Mouse (Mus musculus): ENCODE measurements at regions not wholly inside any gene's neighbourhood (a gene's known extent, or its start where the extent isn't known, plus 50 kb on each side); places are given as distances from the start of the nearest gene placed in this dataset.
A peak's percentile ranks its signal among the peaks of the same experiment; 100 is the strongest.
"Not testable (repeated sequence)": the region's sequence is repeated elsewhere in the genome, so short reads cannot be mapped to it uniquely, and the experiment has no call there.

- DNase-seq: no peak
Measured at GRCm38 (mm10) chr5:118465991-118466750, 94.3 kb upstream of the Med13l start.

GRCm38 (mm10) chr5:118468739-118469138 lies 91.7 kb upstream of the Med13l start:
- DNase-seq: no peak

DNA sequence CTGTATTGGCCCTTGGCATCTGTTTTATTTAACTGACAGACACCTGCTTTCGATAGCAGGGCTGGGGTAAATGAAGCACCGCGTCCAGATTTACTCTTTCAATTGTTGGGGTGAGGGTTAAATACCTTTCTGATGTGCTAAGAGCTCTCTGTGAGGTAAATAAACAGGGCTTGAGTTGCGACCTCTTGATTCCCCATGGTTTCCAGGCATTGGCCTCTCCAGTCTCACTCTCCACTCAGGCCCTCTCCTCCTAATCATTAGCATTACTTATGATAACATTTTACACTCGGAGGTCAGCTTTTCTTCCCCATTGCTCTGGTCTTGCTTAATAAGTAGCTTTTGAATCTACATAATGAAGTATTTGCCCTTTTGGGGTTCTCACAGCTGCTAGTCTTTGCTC lies 88.9 kb upstream of the Med13l start:
- DNase-seq: no peak

GRCm38 (mm10) chr5:118472291-118472690 lies 88.2 kb upstream of the Med13l start:
- no peak for DNase-seq

DNA sequence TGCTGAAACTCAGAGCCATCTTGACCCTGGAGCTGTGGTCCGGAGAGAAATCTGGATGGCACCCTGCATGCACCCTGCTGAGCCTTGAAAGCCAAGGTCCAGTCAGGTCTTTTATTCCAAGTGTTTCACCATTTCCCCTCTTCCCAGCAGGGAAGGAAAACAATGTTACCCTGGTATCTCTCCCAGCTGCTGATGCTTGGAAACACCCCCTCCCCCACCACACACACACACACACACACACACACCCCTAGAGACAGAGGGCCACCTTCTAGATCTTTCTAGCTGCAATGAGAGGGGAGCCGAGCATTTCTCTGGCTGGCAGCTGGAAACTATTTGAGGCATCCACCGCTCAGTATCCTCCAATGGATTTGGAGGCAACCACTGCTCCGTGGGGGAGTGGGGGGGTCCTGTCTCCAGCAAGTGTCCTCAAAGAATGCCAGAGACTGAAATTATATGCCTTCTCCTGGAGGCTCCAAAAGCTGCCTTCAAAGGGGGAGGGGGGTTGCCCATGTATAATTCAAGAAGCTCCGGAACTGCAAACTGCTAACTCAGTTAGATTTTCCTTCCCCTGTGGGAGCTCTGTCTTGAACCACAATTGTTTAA lies 87.2 kb upstream of the Med13l start:
- no peak for DNase-seq

DNA sequence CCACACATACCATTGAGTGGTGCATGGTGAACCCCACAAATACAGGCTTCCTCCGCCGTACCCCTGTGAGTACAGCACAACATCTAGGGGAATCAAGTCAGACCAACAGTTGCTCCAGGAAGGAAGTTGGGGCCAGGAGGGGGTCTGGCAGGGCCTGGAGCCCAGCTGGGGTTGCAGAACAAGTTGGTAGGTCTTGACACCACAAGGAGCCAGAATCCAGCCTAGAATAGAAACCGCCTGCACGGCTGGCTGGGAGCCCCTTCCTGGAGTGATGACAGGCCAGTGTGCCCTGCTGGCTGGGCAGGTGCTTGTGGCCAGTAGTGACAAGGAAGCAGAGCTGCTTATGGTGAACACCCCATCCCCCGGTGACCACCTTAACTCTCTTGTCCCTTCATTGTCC lies 83.9 kb upstream of the Med13l start:
- DNase-seq: no peak

GRCm38 (mm10) chr5:118477131-118478119 lies 83.1 kb upstream of the Med13l start:
- no peak for DNase-seq

- DNase-seq: peak; percentile 69
Measured at GRCm38 (mm10) chr5:118478120-118478768, 82.2 kb upstream of the Med13l start.

DNA sequence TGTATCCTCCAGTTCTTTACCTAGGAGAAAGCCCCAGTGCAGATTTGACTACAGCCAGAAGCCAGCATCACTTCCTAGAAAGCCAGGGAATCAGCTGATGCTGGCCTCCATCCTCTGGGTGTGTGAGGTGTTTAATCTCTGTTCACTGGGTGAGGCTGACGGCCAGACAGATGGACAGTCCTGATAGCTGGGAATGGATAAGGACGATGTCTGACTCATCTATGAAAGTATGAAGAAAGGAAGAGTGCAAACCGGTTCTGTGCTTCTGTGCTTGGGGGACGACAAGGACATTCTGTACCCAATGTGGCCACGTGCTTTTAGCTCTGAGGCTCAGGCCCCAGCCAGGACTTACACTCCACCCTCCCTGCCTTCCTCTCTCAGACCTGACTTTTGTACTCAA lies 80.5 kb upstream of the Med13l start:
- no peak for DNase-seq

- no peak for DNase-seq
Measured at GRCm38 (mm10) chr5:118480965-118481793, 79.3 kb upstream of the Med13l start.

DNA sequence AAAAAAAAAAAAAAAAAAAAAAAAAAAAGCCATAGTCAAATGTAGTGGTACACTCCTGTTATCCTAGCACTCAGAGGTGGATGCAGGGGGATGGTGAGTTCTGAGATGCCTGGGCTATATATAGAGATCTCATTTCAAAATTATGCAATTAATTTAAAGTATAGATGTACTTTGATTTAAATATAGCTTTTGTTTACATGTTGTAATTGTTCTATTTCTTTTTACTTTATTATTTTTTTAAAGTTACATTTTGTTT lies 78.8 kb upstream of the Med13l start:
- DNase-seq: no peak

- no peak for DNase-seq
Measured at GRCm38 (mm10) chr5:118482598-118482997, 77.9 kb upstream of the Med13l start.

- DNase-seq: peak; percentile 34
Measured at GRCm38 (mm10) chr5:118483001-118483400, 77.5 kb upstream of the Med13l start.

GRCm38 (mm10) chr5:118483532-118483931 lies 76.9 kb upstream of the Med13l start:
- no peak for DNase-seq

GRCm38 (mm10) chr5:118485191-118485590 lies 75.3 kb upstream of the Med13l start:
- no peak for DNase-seq

GRCm38 (mm10) chr5:118492522-118492921 lies 68.0 kb upstream of the Med13l start:
- not testable (repeated sequence) for DNase-seq

- DNase-seq: no peak
Measured at GRCm38 (mm10) chr5:118494649-118495477, 65.6 kb upstream of the Med13l start.

- DNase-seq: no peak
Measured at GRCm38 (mm10) chr5:118495478-118495760, 65.1 kb upstream of the Med13l start.

DNA sequence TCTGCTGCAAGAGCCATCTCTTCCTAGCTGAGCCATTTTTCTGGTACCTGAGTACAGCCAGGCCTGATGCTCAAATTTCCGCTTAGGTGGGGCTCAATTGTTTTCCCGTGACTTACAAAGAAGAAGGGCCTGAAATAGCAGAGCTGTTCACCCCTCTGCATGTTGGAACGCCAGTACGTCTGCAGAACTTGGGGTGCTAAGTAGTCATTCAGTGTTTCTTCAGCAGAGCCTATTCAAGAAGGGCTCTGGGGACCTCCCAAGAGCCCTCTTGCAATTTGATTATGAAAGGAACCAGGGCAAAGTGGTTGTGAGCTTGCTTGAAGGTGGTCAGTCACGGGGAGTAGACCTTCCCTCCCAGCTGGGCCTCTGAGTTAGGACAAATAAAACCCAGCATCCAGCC lies 58.9 kb upstream of the Med13l start:
- no peak for DNase-seq

- DNase-seq: no peak
Measured at GRCm38 (mm10) chr5:118502991-118503390, 57.5 kb upstream of the Med13l start.

- DNase-seq: no peak
Measured at GRCm38 (mm10) chr5:118504170-118504569, 56.3 kb upstream of the Med13l start.

DNA sequence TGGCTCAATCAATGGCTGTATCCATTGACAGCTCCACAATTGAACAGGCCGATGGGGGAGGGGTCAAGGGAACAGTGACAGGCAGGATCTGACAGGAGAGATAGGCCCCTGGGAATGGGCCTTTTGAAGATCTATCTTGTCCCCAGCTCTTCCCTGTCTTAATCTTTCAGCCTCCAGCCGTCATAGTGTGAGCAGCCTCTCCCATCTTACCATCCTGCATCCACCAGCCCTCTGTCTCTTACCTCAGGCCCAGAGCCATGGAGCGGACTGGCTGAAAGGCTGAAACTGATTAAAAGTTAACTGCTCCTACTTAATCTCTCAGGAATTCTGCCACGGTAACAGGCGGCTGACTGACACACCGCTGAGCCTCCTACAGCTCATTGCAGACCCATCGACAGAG lies 55.6 kb upstream of the Med13l start:
- no peak for DNase-seq

All from kidney, adult 11 months (tissue).